Comparison of ENCODE assay signal across 8 mouse cellular contexts in genomic region chr8:125729746-125730145, GRCm38 (mm10). TPM values are rescaled to one million over a fixed set of nuclear protein-coding genes. Genes with fewer than 3 reads are reported as not detected.
DNase-seq lines count a peak whose midpoint lies in the region; ATAC-seq lines count a peak whose summit lies in the region.

TSS of gene Ntpcr (plus strand) at chr8:125729963.

- peaks cover 8% of the 10 kb centered on the region for H3K4me1 ChIP-seq in forebrain, embryonic 13.5 days
- peaks cover 21% of the 10 kb centered on the region for H3K4me1 ChIP-seq in hindbrain, embryonic 10.5 days (replicated peaks)
- peaks cover 13% of the 10 kb centered on the region for H3K4me1 ChIP-seq in liver, embryonic 11.5 days (replicated peaks; ENCODE audit: control insufficient read depth, insufficient read depth, low read length)
- peaks cover 7% of the 10 kb centered on the region for H3K4me1 ChIP-seq in stomach, embryonic 16.5 days (ENCODE audit: control insufficient read depth, insufficient read depth, low read length)

- no peak for ATAC-seq in forebrain, embryonic 13.5 days
- no peak for ATAC-seq in liver, embryonic 11.5 days (replicated peaks; ENCODE audit: low FRiP score)
- no peak for ATAC-seq in stomach, embryonic 16.5 days (ENCODE audit: insufficient read depth, low FRiP score)

- no peak within 1 kb of the TSS for H3K4me3 ChIP-seq in forebrain, embryonic 13.5 days
- no peak within 1 kb of the TSS for H3K4me3 ChIP-seq in hindbrain, embryonic 10.5 days
- H3K4me3 ChIP-seq in liver, embryonic 11.5 days (ENCODE audit: low read depth, low read length) = no peak within 1 kb of the TSS
- H3K4me3 ChIP-seq in stomach, embryonic 16.5 days (replicated peaks; ENCODE audit: low read length) = no peak within 1 kb of the TSS

- H3K9me3 ChIP-seq in forebrain, embryonic 13.5 days (replicated peaks) = no peaks in the 10 kb centered on the region
- no peaks in the 10 kb centered on the region for H3K9me3 ChIP-seq in hindbrain, embryonic 10.5 days
- no peaks in the 10 kb centered on the region for H3K9me3 ChIP-seq in liver, embryonic 11.5 days (ENCODE audit: control insufficient read depth, low read length)
- H3K9me3 ChIP-seq in stomach, embryonic 16.5 days (replicated peaks; ENCODE audit: control insufficient read depth, low read length) = no peaks in the 10 kb centered on the region

- DNase-seq in thymus, postnatal 0 days (ENCODE audit: low spot score) = no peak
- DNase-seq in thymus, postnatal 10 days (ENCODE audit: low spot score in 2 of 2) = no peak
- no peak for DNase-seq in hindbrain, embryonic 10.5 days (ENCODE audit: low spot score)
- DNase-seq in liver, embryonic 11.5 days (ENCODE audit: low spot score) = no peak
- no peak for DNase-seq in right cerebral cortex, postnatal 4 days
- no peak for DNase-seq in lung, postnatal 36 days

- H3K27ac ChIP-seq in forebrain, embryonic 13.5 days = no peak within 1 kb of the TSS
- no peak within 1 kb of the TSS for H3K27ac ChIP-seq in hindbrain, embryonic 10.5 days
- H3K27ac ChIP-seq in liver, embryonic 11.5 days (ENCODE audit: low read depth, low read length) = no peak within 1 kb of the TSS
- H3K27ac ChIP-seq in stomach, embryonic 16.5 days (ENCODE audit: low read length) = no peak within 1 kb of the TSS

- no peaks in the 10 kb centered on the region for H3K36me3 ChIP-seq in forebrain, embryonic 13.5 days (ENCODE audit: poor library complexity, severe bottlenecking)
- H3K36me3 ChIP-seq in hindbrain, embryonic 10.5 days = no peaks in the 10 kb centered on the region
- H3K36me3 ChIP-seq in liver, embryonic 11.5 days (ENCODE audit: control insufficient read depth, insufficient read depth, low read length) = no peaks in the 10 kb centered on the region
- H3K36me3 ChIP-seq in stomach, embryonic 16.5 days (ENCODE audit: control insufficient read depth, insufficient read depth, low read length) = no peaks in the 10 kb centered on the region

- H3K27me3 ChIP-seq in forebrain, embryonic 13.5 days = no peaks in the 10 kb centered on the region
- H3K27me3 ChIP-seq in hindbrain, embryonic 10.5 days (ENCODE audit: insufficient read depth, poor library complexity, severe bottlenecking) = no peaks in the 10 kb centered on the region
- H3K27me3 ChIP-seq in liver, embryonic 11.5 days (replicated peaks; ENCODE audit: control insufficient read depth, insufficient read depth, low read length) = no peaks in the 10 kb centered on the region; the same call in 1 of the 2 replicates
- H3K27me3 ChIP-seq in stomach, embryonic 16.5 days (ENCODE audit: control insufficient read depth, insufficient read depth, low read length) = no peaks in the 10 kb centered on the region

- no peak within 1 kb of the TSS for H3K4me2 ChIP-seq in forebrain, embryonic 13.5 days
- H3K4me2 ChIP-seq in liver, embryonic 11.5 days = no peak within 1 kb of the TSS
- no peak within 1 kb of the TSS for H3K4me2 ChIP-seq in stomach, embryonic 16.5 days (ENCODE audit: low read depth, low read length)

- H3K9ac ChIP-seq in forebrain, embryonic 13.5 days = no peak within 1 kb of the TSS
- H3K9ac ChIP-seq in liver, embryonic 11.5 days (ENCODE audit: low read depth, low read length) = no peak within 1 kb of the TSS
- no peak within 1 kb of the TSS for H3K9ac ChIP-seq in stomach, embryonic 16.5 days (ENCODE audit: low read length)

- 86% methylated on average over 7 of the region's 7 CpGs for WGBS in forebrain, embryonic 13.5 days
- WGBS in hindbrain, embryonic 10.5 days = 87% methylated on average over 7 of the region's 7 CpGs
- WGBS in liver, embryonic 11.5 days = 62% methylated on average over 7 of the region's 7 CpGs
- WGBS in stomach, embryonic 16.5 days = 76% methylated on average over 7 of the region's 7 CpGs

RNA-seq across cellular contexts. Expression of gene Ntpcr, which starts in this region (rescaled TPM):
- polyA plus RNA-seq in thymus, postnatal 0 days (2015; fragmentation: Nextera tagmentation; extraction: Ambion mirVana) = 32.2 and 38.2 TPM in 2 replicates
- 19.6 and 23.4 TPM in 2 replicates for polyA plus RNA-seq in forebrain, embryonic 13.5 days (2015; fragmentation: Nextera tagmentation; extraction: Ambion mirVana)
- polyA plus RNA-seq in hindbrain, embryonic 10.5 days (2016; fragmentation: Nextera tagmentation; extraction: Ambion mirVana) = 15.9 and 18.8 TPM in 2 replicates
- polyA plus RNA-seq in liver, embryonic 11.5 days (2014; fragmentation: Nextera tagmentation; extraction: Ambion mirVana) = 36.7 and 38.2 TPM in 2 replicates
- polyA plus RNA-seq in stomach, embryonic 16.5 days (2015; fragmentation: Nextera tagmentation; extraction: Ambion mirVana) = 31.0 and 31.3 TPM in 2 replicates
